Mouse (Mus musculus) layer of hippocampus, adult 2 months (tissue): ENCODE measurements at regions not wholly inside any gene's neighbourhood (a gene's known extent, or its start where the extent isn't known, plus 50 kb on each side); places are given as distances from the start of the nearest gene placed in this dataset.
"Not testable (repeated sequence)": the region's sequence is repeated elsewhere in the genome, so short reads cannot be mapped to it uniquely, and the experiment has no call there.

Source experiments
- DNase-seq, 2 experiments: peaks; one replicate each; pipeline ENCODE4 v3.0.0; 2022; ENCODE audit warnings: low spot score in 2 of 2
- H3K27ac ChIP-seq: fragments of 200-600 bp; 2 replicates; pipeline ENCODE4 v1.8.1; 2022
- H3K4me3 ChIP-seq: fragments of 200-600 bp; 2 replicates; pipeline ENCODE4 v1.8.1; 2022; ENCODE audit warnings: mild to moderate bottlenecking
- CTCF ChIP-seq: fragments of 200-600 bp; conservative IDR thresholded peaks from 2 replicates; pipeline ENCODE4 v1.8.1; 2022; ENCODE audit warnings: antibody characterized with exemption, mild to moderate bottlenecking, moderate library complexity

DNA sequence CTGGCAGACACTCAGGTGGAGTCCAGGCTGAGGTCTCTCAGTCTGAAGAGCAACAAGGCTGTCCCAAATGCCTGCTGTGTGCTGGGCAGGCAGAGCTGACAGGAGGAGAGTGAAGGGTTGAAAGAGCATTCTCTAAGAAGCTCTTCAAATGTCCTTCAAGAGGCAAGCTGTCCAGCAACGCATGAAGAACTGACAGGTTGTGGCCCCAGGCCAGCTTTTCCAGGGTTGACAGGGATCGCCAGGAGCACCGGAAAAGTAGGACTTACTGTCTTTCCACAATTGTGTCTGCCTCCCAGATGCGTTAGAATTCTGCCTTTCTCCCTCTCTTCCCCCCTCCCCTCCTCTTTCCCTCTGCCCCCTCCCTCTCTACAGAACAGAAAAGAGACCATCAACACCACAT, 282.1 kb downstream of the Etnk1 start:
- TF ChIP-seq CTCF = no peak
- Histone ChIP-seq H3K4me3 (no peak overlapping the region), H3K27ac (no peak overlapping the region)
- DNase-seq = no peak

DNA sequence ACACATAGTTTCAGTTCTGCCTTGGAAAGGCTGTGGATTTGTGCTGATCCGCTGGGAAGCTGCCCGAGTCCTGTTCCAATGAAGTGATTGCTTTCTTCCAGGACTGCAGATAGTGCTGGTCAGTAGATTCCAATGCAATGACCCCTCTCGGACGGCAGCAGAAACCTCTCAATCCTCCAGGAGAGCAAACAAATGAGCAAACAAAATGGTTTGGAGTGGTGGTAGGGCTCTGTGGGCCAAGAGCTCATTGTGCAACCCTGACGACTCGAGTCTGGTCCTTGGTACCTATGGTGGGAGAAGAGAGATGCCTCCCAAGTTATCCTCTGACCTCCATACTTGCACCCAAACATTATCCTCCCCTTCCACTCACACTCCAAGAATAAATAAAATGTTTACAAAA, 284.8 kb downstream of the Etnk1 start:
- TF ChIP-seq CTCF = no peak
- H3K27ac ChIP-seq = no peak overlapping the region
- DNase-seq = no peak
- H3K4me3 ChIP-seq = no peak overlapping the region

DNA sequence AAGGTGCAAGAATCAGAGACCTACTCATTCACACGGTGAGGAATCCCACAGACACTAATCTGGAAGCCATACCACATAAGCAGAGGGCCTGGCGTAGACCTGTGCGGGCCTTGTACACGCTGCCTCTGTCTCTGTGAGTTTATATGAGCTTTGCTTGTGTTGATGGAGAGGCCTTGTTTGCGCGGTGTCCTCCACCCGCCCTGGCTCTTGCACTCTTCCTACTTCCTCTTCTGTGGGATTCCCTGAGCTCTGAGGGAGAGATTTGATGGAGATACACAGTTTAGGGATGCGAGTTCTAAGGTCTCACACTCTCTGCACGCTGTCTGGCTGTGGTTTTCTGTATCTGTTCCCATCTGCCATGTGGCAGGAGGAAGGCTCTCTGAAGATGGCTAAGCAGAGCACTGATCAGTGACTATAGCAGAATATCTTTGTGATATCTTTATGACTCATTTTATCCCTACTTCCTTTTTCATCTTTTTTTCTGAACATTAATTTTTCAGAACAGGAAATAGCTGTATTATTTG, 287.7 kb downstream of the Etnk1 start:
- TF ChIP-seq CTCF = no peak
- H3K27ac ChIP-seq = no peak overlapping the region
- H3K4me3 ChIP-seq = no peak overlapping the region
- DNase-seq = no peak

DNA sequence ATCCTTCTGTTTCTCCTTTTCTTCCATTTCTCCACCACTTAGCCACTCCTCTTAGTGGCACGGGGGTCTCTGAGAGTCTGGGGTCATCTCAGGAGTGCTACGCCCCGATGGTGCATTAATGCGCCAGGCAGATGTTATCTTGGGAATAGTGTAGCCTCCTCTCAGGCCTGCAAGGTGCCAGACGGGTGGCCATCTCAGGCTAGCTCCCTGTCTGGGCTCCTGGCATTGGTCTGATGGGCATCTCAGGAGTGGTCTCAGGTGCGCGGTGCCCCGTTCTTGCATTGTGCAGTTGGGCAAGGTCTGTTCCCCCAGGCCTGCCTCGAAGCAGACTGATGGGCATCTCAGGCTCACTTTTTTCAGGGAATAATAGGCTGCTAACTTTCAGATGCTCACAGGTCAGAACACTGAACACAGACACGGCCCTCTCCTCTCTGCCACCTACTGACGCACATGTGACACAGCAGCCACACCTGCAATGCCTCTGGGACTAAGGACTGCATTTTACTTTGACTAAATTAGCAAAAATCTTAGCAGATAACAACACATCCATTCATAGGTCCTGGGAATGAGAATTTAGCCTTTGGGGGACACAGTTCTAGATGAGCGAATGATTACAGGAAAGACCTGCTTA, 298.0 kb downstream of the Etnk1 start:
- no peak overlapping the region for H3K4me3 ChIP-seq
- H3K27ac ChIP-seq = no peak overlapping the region
- peak; percentile 63 for TF ChIP-seq CTCF
- no peak for DNase-seq

DNA sequence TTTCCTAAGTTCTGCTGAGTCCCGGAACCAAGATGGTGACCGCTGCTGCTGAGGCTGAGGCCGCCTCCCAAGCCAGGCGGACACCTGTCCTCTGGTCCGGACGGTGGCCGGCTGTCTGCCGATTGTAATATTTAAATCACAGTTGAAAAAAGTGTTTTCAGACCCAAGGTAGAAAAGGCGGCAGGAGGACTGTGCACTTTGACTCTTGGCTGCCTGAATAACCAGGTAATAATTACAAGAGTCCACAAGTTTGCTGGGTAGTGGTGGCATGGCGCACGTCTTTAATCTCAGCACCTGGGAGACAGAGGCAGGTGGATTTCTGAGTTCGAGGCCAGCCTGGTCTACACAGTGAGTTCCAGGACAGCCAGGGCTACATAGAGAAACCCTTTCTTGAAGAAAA, 305.7 kb downstream of the Etnk1 start:
- DNase-seq, H3K4me3 ChIP-seq, H3K27ac ChIP-seq: not testable (repeated sequence)

DNA sequence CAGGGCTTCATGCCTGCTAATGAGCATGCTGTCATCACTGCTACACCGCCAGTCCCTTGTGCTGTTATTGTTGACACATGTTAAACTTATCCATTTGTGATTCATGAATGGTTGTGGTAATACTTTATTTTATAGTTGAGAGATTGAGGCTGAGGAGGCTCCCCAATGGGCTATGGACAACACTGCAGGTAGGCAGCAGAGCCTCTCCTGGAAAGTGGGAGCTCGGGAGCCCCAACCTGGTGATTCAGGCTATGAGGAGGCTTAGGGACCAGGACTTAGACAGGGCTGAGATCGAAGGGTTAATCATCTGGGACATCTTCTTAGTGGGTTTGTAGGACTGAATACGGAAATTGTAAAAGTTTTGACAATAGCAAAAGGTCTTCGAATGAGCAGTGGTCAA, 307.4 kb downstream of the Etnk1 start:
- no peak for TF ChIP-seq CTCF
- Histone ChIP-seq H3K4me3 (no peak overlapping the region), H3K27ac (no peak overlapping the region)
- no peak for DNase-seq

DNA sequence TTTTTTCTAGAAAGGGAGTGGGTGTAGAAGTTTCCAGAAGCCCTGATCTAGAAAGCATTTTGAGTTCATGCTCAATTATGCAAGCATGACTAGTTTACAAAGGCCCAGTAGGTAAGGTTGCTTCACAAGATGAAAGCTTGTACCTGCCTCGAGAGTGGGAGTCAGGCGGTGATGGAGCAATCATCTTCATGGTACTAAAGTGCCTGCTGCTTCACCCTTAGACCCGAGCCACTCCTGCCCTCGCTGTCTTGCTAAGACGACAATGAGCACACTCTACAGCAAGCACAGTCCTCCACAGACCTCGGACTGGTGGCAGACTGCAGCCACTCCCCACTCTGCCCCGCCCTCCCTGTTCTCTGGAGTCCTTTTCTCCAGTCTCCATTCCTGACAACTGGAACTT, 308.3 kb downstream of the Etnk1 start:
- no peak for DNase-seq
- no peak overlapping the region for H3K4me3 ChIP-seq
- TF ChIP-seq CTCF = no peak
- H3K27ac ChIP-seq = peak overlapping the region; percentile 64

DNA sequence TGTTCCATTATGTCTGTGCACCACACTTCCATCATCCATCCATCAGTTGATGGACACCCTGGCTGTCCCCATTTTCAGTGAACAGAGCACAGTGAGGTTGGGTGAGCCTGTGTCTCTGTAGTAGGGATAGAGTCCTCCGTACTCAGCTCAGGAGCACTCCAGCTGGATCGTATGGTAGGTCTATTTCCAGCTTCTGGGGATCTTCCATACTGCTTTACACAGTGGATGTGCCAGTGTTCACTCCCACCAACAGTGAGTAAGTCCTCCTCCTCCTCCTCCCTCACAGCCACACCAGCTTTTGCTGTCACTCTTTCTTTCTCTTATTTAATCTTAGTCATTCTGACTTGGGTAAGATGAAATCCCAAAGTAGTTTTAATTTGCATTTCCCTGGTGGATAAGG, 310.4 kb downstream of the Etnk1 start:
- Histone ChIP-seq H3K4me3 (no peak overlapping the region), H3K27ac (peak overlapping the region; percentile 59)
- peak in 1 of 2 experiments; percentile 60 for DNase-seq
- TF ChIP-seq CTCF = no peak

DNA sequence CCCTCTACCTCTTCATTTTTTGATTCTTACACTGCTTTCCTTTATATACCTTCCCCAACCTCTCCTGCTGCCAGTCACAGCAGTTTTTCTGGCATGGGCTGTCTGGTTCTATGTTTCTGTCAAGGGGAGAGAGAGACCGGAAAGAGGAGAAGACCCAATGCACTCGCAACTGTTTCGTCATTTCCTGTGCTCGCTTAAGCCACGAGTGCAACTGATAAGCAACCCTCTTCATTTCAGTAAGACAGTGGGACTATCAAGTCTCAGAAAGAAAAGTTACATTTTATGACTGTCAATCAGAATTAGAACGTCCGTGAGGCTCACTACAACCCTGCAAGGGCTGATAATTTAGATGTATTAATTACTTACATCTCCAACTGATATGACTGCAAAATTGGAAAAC, 312.2 kb downstream of the Etnk1 start:
- TF ChIP-seq CTCF = no peak
- DNase-seq = no peak
- H3K4me3 ChIP-seq = no peak overlapping the region
- H3K27ac ChIP-seq = no peak overlapping the region

DNA sequence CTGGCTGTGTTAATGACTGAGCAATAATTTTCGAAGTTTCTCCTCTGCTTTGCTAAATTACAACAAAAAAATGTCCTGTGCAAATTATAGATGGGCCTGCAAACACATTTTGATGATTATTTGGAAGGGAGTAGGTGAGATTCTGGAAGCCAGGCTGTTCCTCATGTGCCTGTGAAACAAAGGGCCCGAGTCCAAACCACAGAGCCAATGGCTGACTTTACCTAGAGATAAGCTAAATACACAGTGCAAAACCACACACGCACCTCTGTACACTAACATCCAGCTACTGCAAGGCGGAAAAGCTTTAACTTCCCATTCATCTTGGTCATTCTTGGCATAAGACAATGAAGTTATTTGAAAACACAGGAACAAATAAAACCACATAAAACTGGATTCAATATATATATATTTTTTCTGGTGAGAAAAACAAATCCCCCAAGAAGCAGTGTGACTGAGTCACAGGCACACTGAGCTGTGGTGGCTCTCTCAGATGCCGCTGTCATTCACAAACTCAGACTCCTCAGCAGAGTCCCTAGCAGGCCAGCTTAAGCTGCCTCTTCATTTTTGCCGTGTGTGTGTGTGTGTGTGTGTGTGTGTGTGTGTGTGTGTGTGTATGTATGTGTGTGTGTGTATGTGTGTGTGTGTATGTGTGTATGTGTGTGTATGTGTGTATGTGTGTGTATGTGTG, 312.8 kb downstream of the Etnk1 start:
- no peak for DNase-seq
- Histone ChIP-seq H3K4me3 (no peak overlapping the region), H3K27ac (no peak overlapping the region)
- TF ChIP-seq CTCF = no peak

DNA sequence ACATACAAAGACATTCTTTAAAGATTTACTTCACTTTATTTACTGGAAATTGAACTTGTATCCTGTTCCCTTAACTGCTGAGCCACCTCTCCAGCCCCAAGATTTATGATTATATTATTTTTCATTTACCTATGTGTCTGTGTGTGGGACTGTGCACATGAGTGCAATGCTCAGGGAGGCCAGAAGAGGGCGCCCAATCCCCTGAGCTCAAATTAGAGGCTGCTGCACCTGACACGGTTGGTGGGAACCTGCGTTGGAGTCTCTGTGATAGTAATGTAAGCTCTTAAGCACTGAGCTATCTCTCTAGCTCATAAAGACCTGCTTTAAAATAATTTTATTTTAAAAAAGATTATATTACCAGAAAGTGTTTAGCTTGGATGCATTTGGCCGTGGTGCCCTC, 315.3 kb downstream of the Etnk1 start:
- H3K27ac ChIP-seq = no peak overlapping the region
- TF ChIP-seq CTCF = peak; percentile 65

DNA sequence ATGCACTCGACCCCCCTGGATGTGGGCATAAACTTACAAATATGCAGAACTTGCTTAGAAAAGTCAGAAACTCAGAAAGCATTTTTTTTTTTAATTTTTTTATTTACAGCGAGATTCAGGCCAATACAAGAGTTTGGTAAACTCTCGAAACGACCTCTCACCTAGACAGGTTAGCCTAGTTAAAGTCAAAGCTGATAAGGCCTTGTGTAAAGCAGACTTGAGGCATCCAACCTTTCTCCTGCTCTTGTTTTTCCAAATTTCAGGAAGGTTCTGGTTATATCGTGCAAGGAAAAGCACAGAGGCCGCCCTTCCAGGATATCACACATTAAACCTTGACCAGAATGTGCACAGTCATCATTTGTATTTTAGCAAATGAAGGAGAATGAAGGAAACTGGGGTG, 315.8 kb downstream of the Etnk1 start:
- Histone ChIP-seq H3K4me3 (no peak overlapping the region), H3K27ac (no peak overlapping the region)
- no peak for TF ChIP-seq CTCF
- DNase-seq = no peak

More for the DNA sequence above, 315.3 kb downstream of the Etnk1 start:
- DNase-seq = no peak
- no peak overlapping the region for H3K4me3 ChIP-seq

DNA sequence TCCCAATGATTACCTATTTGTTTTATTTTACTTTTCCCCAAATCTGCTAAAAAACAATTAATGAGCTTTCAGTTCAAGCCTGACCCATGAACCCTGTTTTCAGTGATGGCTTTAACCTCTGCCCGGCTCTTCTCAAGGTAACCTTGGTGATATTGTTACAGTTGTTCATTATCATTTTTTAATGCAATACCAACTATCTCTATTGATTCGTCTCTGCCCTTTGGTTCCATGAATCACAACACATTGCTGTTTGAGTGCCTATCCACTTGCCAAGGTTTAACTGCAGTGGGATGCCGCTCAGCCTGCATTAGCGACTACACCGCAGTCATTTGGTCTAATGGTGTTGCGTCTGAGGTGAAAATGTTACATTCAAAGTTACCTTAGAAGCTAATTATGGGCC, 317.9 kb downstream of the Etnk1 start:
- DNase-seq = no peak
- no peak overlapping the region for H3K4me3 ChIP-seq
- no peak for TF ChIP-seq CTCF
- no peak overlapping the region for H3K27ac ChIP-seq

DNA sequence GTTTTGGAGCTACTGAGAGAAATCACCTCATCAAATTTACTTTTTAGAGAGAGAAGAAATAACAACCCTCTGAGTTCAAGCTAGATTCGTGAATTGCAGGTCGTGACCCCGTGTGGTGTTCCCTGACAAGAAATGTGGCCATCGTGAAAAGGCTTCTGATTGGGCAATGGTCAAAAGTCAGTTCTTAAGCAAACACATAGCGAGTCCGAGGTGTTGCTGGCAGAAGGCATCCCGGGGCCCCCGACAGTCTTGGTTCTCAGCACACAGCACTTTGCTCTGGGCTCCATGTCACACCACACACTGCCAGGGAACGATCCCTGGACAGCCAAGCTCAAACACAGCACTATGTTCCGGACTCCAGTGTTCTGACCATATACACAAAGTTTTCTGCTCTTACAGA, 320.0 kb downstream of the Etnk1 start:
- Histone ChIP-seq H3K4me3 (no peak overlapping the region), H3K27ac (no peak overlapping the region)
- DNase-seq = no peak
- TF ChIP-seq CTCF = no peak

DNA sequence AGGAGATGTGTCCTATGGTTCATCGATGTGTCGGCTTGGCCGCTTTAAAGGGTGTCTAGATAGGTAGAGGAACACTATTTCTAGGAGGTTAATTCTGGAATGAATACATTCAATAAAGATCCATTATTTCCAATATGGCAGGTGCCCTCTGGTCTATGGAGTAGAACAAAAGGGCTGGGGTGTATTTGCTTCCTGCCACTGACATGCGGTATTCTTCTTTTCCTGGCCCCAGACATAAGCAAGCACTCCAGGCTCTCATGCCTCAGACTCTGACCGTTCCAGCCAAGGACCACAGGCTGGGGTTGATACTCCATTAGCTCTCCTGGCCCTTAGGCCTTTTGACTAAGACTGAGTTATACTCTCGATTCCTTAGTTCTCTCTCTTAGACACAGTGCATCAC, 323.0 kb downstream of the Etnk1 start:
- TF ChIP-seq CTCF = no peak
- no peak overlapping the region for H3K4me3 ChIP-seq
- DNase-seq = no peak
- H3K27ac ChIP-seq = no peak overlapping the region
